Mouse (Mus musculus): ENCODE data around the gene Mpv17l2. TPM values are rescaled to one million over a fixed set of nuclear protein-coding genes. Genes with fewer than 3 reads are reported as not detected.

Mpv17l2 gene
- polyA plus RNA-seq, 1 experiment from 2014 or later, result 29.6 TPM

DNA sequence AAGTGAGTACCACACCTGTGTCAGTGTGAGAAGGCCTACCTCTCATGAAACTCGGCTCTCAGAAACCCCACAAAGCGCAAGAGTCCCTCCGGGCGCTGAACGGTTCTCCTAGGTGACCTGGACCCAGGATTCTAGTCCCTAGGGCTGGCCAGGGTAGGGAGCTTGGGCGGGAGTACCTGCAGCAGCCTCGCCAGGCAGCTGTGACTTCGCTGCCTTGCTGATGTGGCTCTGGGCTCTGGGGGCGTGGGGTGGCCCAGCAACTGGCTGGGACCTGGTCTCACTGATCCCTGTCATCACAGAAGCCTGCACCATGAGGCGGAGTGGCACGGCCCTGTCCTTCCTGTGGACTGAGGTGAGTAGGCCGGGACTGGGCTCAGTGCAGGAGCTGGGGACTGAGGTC is 36.5 kb downstream of the Mpv17l2 start:
- H3K9me3 ChIP-seq (ENCODE audit: control insufficient read depth, low read length), result no peaks in the 10 kb centered on the region
- ATAC-seq (ENCODE audit: low FRiP score), result no peak
- no peak overlapping the region for H3K27ac ChIP-seq (ENCODE audit: low read depth, low read length)
- peaks cover 6% of the 10 kb centered on the region for H3K27me3 ChIP-seq (ENCODE audit: control insufficient read depth, insufficient read depth, low read length)
- no peaks in the 10 kb centered on the region for H3K4me1 ChIP-seq (ENCODE audit: control insufficient read depth, insufficient read depth, low read length)
- WGBS, result 78% methylated on average over 12 of the region's 12 CpGs
- no peak for DNase-seq (ENCODE audit: low spot score, missing footprints)
- no peak overlapping the region for H3K4me3 ChIP-seq (ENCODE audit: low read depth, low read length)
- no peak overlapping the region for H3K9ac ChIP-seq (ENCODE audit: low read length)
- no peak overlapping the region for H3K4me2 ChIP-seq
- H3K36me3 ChIP-seq (ENCODE audit: control insufficient read depth, insufficient read depth, low read length), result no peaks in the 10 kb centered on the region

DNA sequence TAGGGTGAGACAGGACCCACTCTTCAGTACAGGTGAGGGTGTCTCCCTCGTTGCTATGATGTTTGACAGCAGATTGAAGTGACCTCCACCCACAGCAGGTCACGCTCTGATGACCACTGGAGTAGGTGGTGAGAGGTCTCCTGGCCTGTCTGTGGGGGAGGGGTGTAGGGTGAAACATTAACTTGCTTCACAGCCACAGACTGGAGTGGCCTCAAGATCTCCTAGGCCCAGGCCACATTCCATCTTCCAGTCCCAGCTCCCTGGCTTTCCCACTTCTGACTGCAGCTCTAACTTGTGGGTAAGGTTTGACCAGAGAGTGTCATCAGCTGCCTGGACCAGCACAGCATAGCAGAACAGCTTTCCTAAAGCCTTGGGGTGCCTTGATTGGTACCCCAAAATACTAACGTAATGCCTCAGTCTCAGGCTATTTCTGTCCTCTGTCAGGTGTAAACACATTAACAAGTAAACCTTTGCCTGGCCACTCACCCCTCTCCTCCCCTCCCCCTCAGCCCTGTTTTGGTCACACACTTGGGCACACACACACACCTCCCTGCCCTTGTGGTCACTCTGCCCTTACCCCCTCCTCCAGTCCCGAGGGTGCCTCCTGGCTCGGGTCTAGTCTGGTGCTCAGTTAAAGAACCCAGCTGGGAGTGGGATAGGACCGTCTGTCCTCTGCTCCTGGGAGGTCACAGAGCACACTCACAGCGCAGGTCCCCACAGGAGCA is 37.1 kb downstream of the Mpv17l2 start, which contains the start of gene Pde4c:
Gene Pde4c (plus strand): TSS at position 235 of the 725 bp plus-strand sequence.
- DNase-seq (ENCODE audit: low spot score, missing footprints) (no peak), ATAC-seq (ENCODE audit: low FRiP score) (no peak)
- no peak within 1 kb of the TSS for H3K4me3 ChIP-seq (ENCODE audit: low read depth, low read length)
- no peaks in the 10 kb centered on the region for H3K9me3 ChIP-seq (ENCODE audit: control insufficient read depth, low read length)
- WGBS, result 69% methylated on average over 7 of the region's 7 CpGs
- H3K4me1 ChIP-seq (ENCODE audit: control insufficient read depth, insufficient read depth, low read length), result no peaks in the 10 kb centered on the region
- no peak within 1 kb of the TSS for H3K9ac ChIP-seq (ENCODE audit: low read length)
- H3K27me3 ChIP-seq (ENCODE audit: control insufficient read depth, insufficient read depth, low read length), result peaks cover under 1% of the 10 kb centered on the region
- no peak within 1 kb of the TSS for H3K27ac ChIP-seq (ENCODE audit: low read depth, low read length)
- no peaks in the 10 kb centered on the region for H3K36me3 ChIP-seq (ENCODE audit: control insufficient read depth, insufficient read depth, low read length)
- H3K4me2 ChIP-seq, result no peak within 1 kb of the TSS

DNA sequence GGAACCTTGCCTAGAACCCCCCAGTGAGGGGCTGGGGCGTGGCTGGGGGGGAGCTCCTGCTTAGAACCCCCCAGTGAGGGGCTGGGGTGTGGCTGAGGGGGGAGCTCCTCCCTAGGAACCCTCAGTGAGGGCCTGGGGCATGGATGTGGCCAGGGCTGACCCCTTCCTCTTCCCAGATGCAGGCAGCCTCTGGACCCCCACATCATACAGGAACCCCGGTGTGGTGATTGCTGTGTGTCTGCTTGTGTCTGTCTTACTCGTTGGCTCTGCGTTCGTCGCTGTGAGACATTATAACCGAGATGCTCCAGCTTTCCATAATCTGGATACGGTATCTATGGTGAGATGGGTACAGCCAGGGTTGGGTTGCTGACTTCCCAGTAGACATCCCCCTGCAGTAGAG is 39.1 kb downstream of the Mpv17l2 start:
- ATAC-seq (ENCODE audit: low FRiP score) (no peak), DNase-seq (ENCODE audit: low spot score, missing footprints) (no peak)
- no peak overlapping the region for H3K4me3 ChIP-seq (ENCODE audit: low read depth, low read length)
- no peaks in the 10 kb centered on the region for H3K4me1 ChIP-seq (ENCODE audit: control insufficient read depth, insufficient read depth, low read length)
- H3K9me3 ChIP-seq (ENCODE audit: control insufficient read depth, low read length), result no peaks in the 10 kb centered on the region
- WGBS, result 83% methylated on average over 8 of the region's 8 CpGs
- H3K27me3 ChIP-seq (ENCODE audit: control insufficient read depth, insufficient read depth, low read length), result no peaks in the 10 kb centered on the region
- H3K4me2 ChIP-seq, result no peak overlapping the region
- H3K27ac ChIP-seq (ENCODE audit: low read depth, low read length), result no peak overlapping the region
- H3K36me3 ChIP-seq (ENCODE audit: control insufficient read depth, insufficient read depth, low read length), result no peaks in the 10 kb centered on the region
- no peak overlapping the region for H3K9ac ChIP-seq (ENCODE audit: low read length)

DNA sequence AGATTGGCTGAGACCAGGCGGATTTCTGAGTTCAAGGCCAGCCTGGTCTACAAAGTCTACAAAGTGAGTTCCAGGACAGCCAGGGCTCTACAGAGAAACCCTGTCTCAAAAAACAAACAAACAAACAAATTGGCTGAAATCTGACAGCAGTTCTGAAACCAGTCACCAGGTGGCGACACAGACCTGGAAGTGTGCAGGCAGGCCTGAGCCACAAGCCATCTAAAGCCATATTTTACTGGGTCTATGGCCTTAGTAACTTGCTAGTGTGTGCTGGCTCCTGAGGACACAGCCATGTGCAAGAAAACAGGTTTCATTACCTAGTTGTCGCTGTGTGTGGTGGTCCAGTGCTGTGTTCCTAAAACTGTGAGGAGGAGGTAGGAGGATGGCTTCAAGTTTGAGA is 40.0 kb downstream of the Mpv17l2 start:
- no peak overlapping the region for H3K9ac ChIP-seq (ENCODE audit: low read length)
- no peaks in the 10 kb centered on the region for H3K27me3 ChIP-seq (ENCODE audit: control insufficient read depth, insufficient read depth, low read length)
- H3K4me1 ChIP-seq (ENCODE audit: control insufficient read depth, insufficient read depth, low read length), result no peaks in the 10 kb centered on the region
- H3K9me3 ChIP-seq (ENCODE audit: control insufficient read depth, low read length), result no peaks in the 10 kb centered on the region
- no peak overlapping the region for H3K27ac ChIP-seq (ENCODE audit: low read depth, low read length)
- ATAC-seq (ENCODE audit: low FRiP score) (peak; percentile 51; the same call in 1 of the 2 replicates), DNase-seq (ENCODE audit: low spot score, missing footprints) (peak; percentile 98)
- H3K4me2 ChIP-seq, result no peak overlapping the region
- H3K36me3 ChIP-seq (ENCODE audit: control insufficient read depth, insufficient read depth, low read length), result no peaks in the 10 kb centered on the region
- H3K4me3 ChIP-seq (ENCODE audit: low read depth, low read length), result no peak overlapping the region
- 2% methylated on average over 3 of the region's 3 CpGs for WGBS

DNA sequence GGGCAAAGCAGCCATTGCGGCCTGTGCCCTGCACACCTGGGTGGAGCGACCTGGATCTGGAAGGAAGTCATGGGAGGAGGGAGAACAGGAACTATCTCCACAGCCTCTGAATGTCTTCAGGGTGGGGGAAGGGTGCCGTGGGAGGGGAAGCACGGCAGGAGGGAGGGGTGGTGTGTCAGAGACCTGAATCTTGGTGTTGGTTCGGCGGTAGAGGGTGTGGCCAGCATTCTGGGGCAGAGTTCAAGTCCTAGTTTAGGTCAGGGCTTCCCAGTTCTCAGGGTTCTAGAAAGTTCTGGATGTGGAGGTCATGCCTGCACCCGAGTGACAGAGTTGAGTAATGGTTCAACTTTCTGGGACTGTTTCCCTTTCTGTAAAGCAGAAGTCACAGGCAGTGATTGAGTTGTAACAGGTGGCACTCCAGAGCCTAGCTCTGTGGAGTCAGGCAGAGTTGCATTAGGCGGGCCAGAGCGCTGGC is 40.9 kb downstream of the Mpv17l2 start:
- no peak for DNase-seq (ENCODE audit: low spot score, missing footprints)
- ATAC-seq (ENCODE audit: low FRiP score), result no peak
- no peaks in the 10 kb centered on the region for H3K9me3 ChIP-seq (ENCODE audit: control insufficient read depth, low read length)
- no peaks in the 10 kb centered on the region for H3K36me3 ChIP-seq (ENCODE audit: control insufficient read depth, insufficient read depth, low read length)
- no peaks in the 10 kb centered on the region for H3K4me1 ChIP-seq (ENCODE audit: control insufficient read depth, insufficient read depth, low read length)
- H3K4me2 ChIP-seq, result no peak overlapping the region
- no peaks in the 10 kb centered on the region for H3K27me3 ChIP-seq (ENCODE audit: control insufficient read depth, insufficient read depth, low read length)
- no peak overlapping the region for H3K27ac ChIP-seq (ENCODE audit: low read depth, low read length)
- no peak overlapping the region for H3K9ac ChIP-seq (ENCODE audit: low read length)
- 73% methylated on average over 9 of the region's 9 CpGs for WGBS
- no peak overlapping the region for H3K4me3 ChIP-seq (ENCODE audit: low read depth, low read length)

DNA sequence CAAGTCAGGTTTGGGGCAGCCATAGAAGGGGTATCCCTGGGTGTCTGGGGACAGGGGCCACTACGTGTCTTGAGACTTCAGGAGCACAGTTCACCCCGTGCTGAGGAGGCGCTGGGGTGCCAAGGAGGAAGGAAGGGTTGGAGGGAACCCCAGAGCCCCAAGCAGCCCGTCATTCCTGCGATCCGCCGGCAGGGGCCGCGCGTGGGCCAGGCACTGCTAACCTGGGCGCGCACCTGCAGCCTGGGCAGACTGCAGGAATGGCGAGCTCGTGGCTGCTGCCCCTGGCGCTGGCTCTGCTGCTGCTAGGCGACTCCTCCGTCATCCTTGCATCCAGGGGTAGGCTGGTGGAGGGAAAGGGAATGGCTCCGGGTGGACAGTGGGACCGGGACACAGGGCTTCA is 42.4 kb downstream of the Mpv17l2 start, which contains the start of gene Gm3336:
Gene Gm3336 (plus strand): TSS at position 247 of the 400 bp plus-strand sequence.
- Histone ChIP-seq H3K4me3 (ENCODE audit: low read depth, low read length) (no peak within 1 kb of the TSS), H3K9ac (ENCODE audit: low read length) (no peak within 1 kb of the TSS), H3K4me1 (ENCODE audit: control insufficient read depth, insufficient read depth, low read length) (no peaks in the 10 kb centered on the region), H3K36me3 (ENCODE audit: control insufficient read depth, insufficient read depth, low read length) (no peaks in the 10 kb centered on the region), H3K4me2 (no peak within 1 kb of the TSS), H3K27ac (ENCODE audit: low read depth, low read length) (no peak within 1 kb of the TSS), H3K27me3 (ENCODE audit: control insufficient read depth, insufficient read depth, low read length) (no peaks in the 10 kb centered on the region), H3K9me3 (ENCODE audit: control insufficient read depth, low read length) (no peaks in the 10 kb centered on the region)
- peak; percentile 51; the same call in 1 of the 2 replicates for ATAC-seq (ENCODE audit: low FRiP score)
- under 1% methylated on average over 19 of the region's 19 CpGs for WGBS
- peak; percentile 94 for DNase-seq (ENCODE audit: low spot score, missing footprints)

DNA sequence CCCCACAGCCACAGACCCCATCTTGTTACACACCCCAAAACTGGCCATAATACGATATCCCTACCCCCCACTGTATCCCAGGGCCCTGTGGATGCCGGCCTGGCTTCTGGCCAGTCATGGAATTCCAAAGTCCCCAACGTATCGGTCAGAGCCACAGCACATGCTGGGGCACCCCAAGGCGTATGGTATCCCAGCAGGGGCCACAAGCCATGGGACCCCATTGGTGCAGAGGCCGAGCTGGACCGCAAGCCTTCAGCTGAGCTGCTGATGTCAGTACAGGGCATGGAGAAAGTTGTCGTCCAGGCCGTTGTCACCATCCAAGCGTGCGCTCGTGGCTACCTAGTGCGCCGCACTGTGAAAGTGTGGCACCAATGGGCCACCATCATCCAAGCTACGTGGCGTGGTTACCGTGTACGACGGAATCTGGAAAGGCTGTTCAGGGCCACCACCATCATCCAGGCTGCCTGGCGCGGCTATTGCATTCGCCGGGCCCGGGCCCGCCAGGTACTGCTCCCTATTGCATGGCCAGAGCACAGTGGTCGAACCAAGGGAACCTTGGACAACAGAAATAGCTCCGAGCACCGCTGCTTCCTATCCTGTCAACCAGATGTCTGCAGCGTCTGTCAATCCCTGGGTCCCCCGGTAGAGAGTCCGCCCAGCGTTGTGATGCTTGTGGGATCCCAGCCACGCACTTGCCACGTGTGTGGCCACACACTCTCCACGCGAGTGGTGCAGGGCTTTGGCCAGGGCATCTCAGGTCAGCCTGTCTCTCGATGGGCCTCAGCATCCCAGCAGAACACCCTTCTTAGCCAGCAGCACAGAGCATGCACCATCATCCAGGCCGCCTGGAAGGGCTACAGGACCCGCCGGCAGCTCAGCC is 44.0 kb downstream of the Mpv17l2 start:
- H3K9ac ChIP-seq (ENCODE audit: low read length), result no peak overlapping the region
- 85% methylated on average over 40 of the region's 40 CpGs for WGBS
- no peaks in the 10 kb centered on the region for H3K4me1 ChIP-seq (ENCODE audit: control insufficient read depth, insufficient read depth, low read length)
- no peak overlapping the region for H3K4me3 ChIP-seq (ENCODE audit: low read depth, low read length)
- no peaks in the 10 kb centered on the region for H3K27me3 ChIP-seq (ENCODE audit: control insufficient read depth, insufficient read depth, low read length)
- no peaks in the 10 kb centered on the region for H3K36me3 ChIP-seq (ENCODE audit: control insufficient read depth, insufficient read depth, low read length)
- no peak overlapping the region for H3K4me2 ChIP-seq
- DNase-seq (ENCODE audit: low spot score, missing footprints) (no peak), ATAC-seq (ENCODE audit: low FRiP score) (no peak)
- no peak overlapping the region for H3K27ac ChIP-seq (ENCODE audit: low read depth, low read length)
- H3K9me3 ChIP-seq (ENCODE audit: control insufficient read depth, low read length), result no peaks in the 10 kb centered on the region

DNA sequence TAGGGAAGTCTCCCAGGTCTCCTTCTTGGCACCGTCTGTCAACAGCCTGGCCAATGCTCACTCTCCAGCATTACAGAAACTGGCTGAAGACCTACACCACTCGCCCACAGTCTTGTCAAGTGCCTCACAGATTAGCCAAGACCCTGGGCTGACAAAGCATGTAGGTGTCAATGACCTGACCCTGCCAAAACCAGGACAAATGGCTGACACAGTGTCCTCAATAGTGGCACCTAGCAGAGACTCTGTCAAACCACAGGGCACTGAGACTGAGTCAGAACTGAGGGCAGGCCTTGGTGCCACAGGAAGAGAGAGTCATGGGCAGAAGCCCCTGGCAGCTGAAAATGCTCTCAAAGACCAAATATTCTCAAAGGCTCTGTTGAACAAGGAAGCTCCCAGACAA is 45.7 kb downstream of the Mpv17l2 start:
- 79% methylated on average over 2 of the region's 2 CpGs for WGBS
- Histone ChIP-seq H3K4me2 (no peak overlapping the region), H3K27ac (ENCODE audit: low read depth, low read length) (no peak overlapping the region), H3K36me3 (ENCODE audit: control insufficient read depth, insufficient read depth, low read length) (no peaks in the 10 kb centered on the region), H3K4me1 (ENCODE audit: control insufficient read depth, insufficient read depth, low read length) (no peaks in the 10 kb centered on the region), H3K4me3 (ENCODE audit: low read depth, low read length) (no peak overlapping the region), H3K27me3 (ENCODE audit: control insufficient read depth, insufficient read depth, low read length) (no peaks in the 10 kb centered on the region), H3K9ac (ENCODE audit: low read length) (no peak overlapping the region), H3K9me3 (ENCODE audit: control insufficient read depth, low read length) (no peaks in the 10 kb centered on the region)
- ATAC-seq (ENCODE audit: low FRiP score), result no peak
- DNase-seq (ENCODE audit: low spot score, missing footprints), result no peak

DNA sequence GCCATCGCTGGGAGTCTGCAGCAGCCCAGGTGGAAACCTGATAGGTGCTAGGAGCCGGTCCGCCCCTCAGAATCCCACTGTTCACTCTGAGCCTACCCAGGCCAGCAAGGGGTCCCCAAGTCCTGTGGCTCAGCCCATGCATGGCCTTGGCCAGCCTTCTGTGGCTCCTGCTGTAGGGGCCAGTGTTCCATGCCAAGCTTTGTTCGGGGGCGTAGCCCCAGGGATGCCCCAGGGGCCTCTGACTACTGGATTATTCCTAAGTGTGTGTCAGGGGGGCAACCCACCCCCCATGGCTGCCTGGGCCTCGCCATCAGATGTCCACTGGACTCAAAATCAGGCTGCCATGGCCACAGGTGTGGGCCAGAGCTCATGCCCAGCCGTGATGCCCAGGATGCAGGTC is 46.8 kb downstream of the Mpv17l2 start:
- H3K4me2 ChIP-seq, result no peak overlapping the region
- H3K9me3 ChIP-seq (ENCODE audit: control insufficient read depth, low read length), result no peaks in the 10 kb centered on the region
- no peak overlapping the region for H3K4me3 ChIP-seq (ENCODE audit: low read depth, low read length)
- DNase-seq (ENCODE audit: low spot score, missing footprints) (no peak), ATAC-seq (ENCODE audit: low FRiP score) (no peak)
- H3K27me3 ChIP-seq (ENCODE audit: control insufficient read depth, insufficient read depth, low read length), result no peaks in the 10 kb centered on the region
- H3K27ac ChIP-seq (ENCODE audit: low read depth, low read length), result no peak overlapping the region
- no peaks in the 10 kb centered on the region for H3K36me3 ChIP-seq (ENCODE audit: control insufficient read depth, insufficient read depth, low read length)
- H3K4me1 ChIP-seq (ENCODE audit: control insufficient read depth, insufficient read depth, low read length), result no peaks in the 10 kb centered on the region
- H3K9ac ChIP-seq (ENCODE audit: low read length), result no peak overlapping the region
- 78% methylated on average over 7 of the region's 7 CpGs for WGBS
